Mouse (Mus musculus) heart, embryonic 13.5 days (tissue): ENCODE results near the gene Ppa2. TPM values are rescaled to one million over a fixed set of nuclear protein-coding genes. Genes with fewer than 3 reads are reported as not detected.

Experiments used
- ATAC-seq: fragments of 200-750 bp; cut with Nextera tagmentation; 2 replicates; pipeline ENCODE4 v1.8.0; 2017; ENCODE audit warnings: moderate TSS enrichment; ENCODE audit not compliant: insufficient number of reproducible peaks, low FRiP score, low TSS enrichment; ENCODE audit errors: extremely low read depth
- H3K27ac ChIP-seq: fragments of 300-500 bp; sonication (generic); replicated peaks from 2 replicates; pipeline ENCODE4 v1.5.1; 2015; ENCODE audit warnings: moderate library complexity, mild to moderate bottlenecking, inconsistent platforms
- H3K27me3 ChIP-seq: fragments of 300-500 bp; sonication (generic); replicated peaks from 2 replicates; pipeline ENCODE4 v1.6.1; 2015; ENCODE audit warnings: mild to moderate bottlenecking, inconsistent platforms
- H3K36me3 ChIP-seq: fragments of 300-500 bp; sonication (generic); 2 replicates; pipeline ENCODE4 v1.6.1; 2015; ENCODE audit warnings: mild to moderate bottlenecking, inconsistent platforms
- H3K4me1 ChIP-seq: fragments of 300-500 bp; sonication (generic); 2 replicates; pipeline ENCODE4 v1.6.1; 2015; ENCODE audit warnings: inconsistent platforms
- H3K4me2 ChIP-seq: fragments of 300-500 bp; sonication (generic); 2 replicates; pipeline ENCODE4 v1.6.1; 2015; ENCODE audit warnings: inconsistent platforms, mild to moderate bottlenecking, moderate library complexity
- H3K4me3 ChIP-seq: fragments of 300-500 bp; sonication (generic); 2 replicates; pipeline ENCODE4 v1.5.1; 2015; ENCODE audit warnings: moderate library complexity, mild to moderate bottlenecking, inconsistent platforms
- H3K9ac ChIP-seq: fragments of 300-500 bp; sonication (generic); 2 replicates; pipeline ENCODE4 v1.6.1; 2015; ENCODE audit warnings: inconsistent platforms, mild to moderate bottlenecking, moderate library complexity
- H3K9me3 ChIP-seq: fragments of 300-500 bp; sonication (generic); 2 replicates; pipeline ENCODE4 v1.6.1; 2016; ENCODE audit warnings: inconsistent platforms
- WGBS: fragments of 180-500 bp; shearing (Covaris S2); methylation state at CpG from one replicate; pipeline ENCODE4 v1.1.7; 2015; ENCODE audit warnings: mixed read lengths; 5-methylcytosine and 5-hydroxymethylcytosine counted together
- polyA plus RNA-seq: library from polyadenylated mRNA; unstranded; fragments of >200 nt; fragmentation: Nextera tagmentation; extraction: Ambion mirVana; gene quantifications from 2 replicates; pipeline ENCODE4 v1.2.1, GENCODE M21; 2015

The Ppa2 gene
- polyA plus RNA-seq, 1 experiment from 2014 or later, result 110 TPM

DNA sequence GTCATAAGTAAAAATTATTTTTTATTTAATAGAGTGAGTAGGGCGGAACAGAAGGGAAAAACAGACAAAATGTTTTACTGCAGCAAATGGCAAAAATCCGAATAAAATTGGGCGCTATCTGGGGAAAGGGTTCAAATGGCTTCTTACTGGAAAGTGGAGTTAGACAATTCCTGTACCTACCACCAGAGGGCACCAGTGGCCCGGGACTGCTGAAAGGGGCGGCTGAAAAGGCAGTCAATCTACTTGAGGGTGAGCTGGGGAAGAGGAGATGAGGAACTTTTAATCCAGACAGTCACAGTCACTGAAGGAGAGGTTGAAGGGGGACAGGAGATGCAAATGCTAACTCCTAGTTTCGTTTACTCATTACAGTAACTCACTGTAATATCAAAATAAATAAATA, 4.6 kb downstream of the Ppa2 start:
- WGBS, result 30% methylated on average over 6 of the region's 6 CpGs
- no peak for ATAC-seq

DNA sequence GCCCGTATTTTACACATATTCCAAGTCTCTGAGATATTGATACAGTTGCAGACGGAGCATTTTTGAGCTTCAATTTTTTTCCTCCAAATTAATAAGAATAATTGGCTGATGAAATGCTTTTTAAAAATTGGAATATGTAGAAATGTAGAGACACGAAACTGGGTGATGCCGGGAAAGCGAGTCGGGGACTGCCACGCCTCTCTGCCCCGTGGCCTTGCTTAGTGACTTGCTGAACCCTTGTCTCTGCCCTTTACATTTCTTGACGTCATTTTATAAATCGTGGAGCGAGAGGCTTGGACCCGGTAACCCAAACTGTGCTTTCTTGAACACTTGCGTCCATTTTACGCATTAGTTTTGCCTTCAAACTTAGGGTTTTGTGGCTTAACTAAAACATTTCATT, 5.1 kb downstream of the Ppa2 start:
- no peak overlapping the region for H3K9ac ChIP-seq
- H3K36me3 ChIP-seq, result no peaks in the 10 kb centered on the region
- no peak overlapping the region for H3K4me3 ChIP-seq
- H3K4me1 ChIP-seq, result peaks cover 12% of the 10 kb centered on the region
- ATAC-seq, result no peak
- H3K27ac ChIP-seq, result no peak overlapping the region
- 90% methylated on average over 14 of the region's 14 CpGs for WGBS
- no peaks in the 10 kb centered on the region for H3K27me3 ChIP-seq
- H3K9me3 ChIP-seq, result no peaks in the 10 kb centered on the region
- H3K4me2 ChIP-seq, result no peak overlapping the region

More for the DNA sequence above, 4.6 kb downstream of the Ppa2 start:
- H3K4me3 ChIP-seq, result no peak overlapping the region
- H3K4me1 ChIP-seq, result peaks cover 12% of the 10 kb centered on the region
- no peak overlapping the region for H3K27ac ChIP-seq
- no peak overlapping the region for H3K9ac ChIP-seq
- no peak overlapping the region for H3K4me2 ChIP-seq
- 0 out of 2 replicates have a peak, but pooled peaks cover under 1% of the 10 kb centered on the region for H3K36me3 ChIP-seq
- H3K9me3 ChIP-seq, result no peaks in the 10 kb centered on the region
- no peaks in the 10 kb centered on the region for H3K27me3 ChIP-seq

DNA sequence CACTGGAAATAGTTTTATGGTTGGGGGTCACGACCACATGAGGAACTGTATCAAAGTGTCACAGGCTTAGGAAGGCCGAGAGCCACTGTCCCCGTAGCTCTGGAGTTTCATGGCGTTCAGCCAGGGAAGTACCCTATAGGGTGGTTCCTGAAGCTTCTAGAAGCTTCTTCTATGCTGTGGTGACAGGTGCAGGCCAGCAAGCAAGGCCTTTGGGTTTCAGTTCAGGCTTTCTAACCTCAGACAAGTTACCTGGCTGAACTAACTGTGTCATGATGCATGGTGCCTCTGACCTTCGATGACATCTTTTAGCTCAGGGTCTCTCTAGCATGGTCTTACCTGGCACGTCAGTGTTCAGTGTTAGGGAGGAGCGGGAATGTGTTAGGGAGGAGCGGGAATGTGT, 5.7 kb downstream of the Ppa2 start:
- peaks cover 12% of the 10 kb centered on the region for H3K4me1 ChIP-seq
- H3K9me3 ChIP-seq, result no peaks in the 10 kb centered on the region
- H3K4me2 ChIP-seq, result no peak overlapping the region
- ATAC-seq, result no peak
- WGBS, result 79% methylated on average over 8 of the region's 8 CpGs
- no peak overlapping the region for H3K9ac ChIP-seq
- H3K27ac ChIP-seq, result no peak overlapping the region
- no peak overlapping the region for H3K4me3 ChIP-seq
- peaks cover under 1% of the 10 kb centered on the region; the same call in 1 of the 2 replicates for H3K36me3 ChIP-seq
- no peaks in the 10 kb centered on the region for H3K27me3 ChIP-seq

DNA sequence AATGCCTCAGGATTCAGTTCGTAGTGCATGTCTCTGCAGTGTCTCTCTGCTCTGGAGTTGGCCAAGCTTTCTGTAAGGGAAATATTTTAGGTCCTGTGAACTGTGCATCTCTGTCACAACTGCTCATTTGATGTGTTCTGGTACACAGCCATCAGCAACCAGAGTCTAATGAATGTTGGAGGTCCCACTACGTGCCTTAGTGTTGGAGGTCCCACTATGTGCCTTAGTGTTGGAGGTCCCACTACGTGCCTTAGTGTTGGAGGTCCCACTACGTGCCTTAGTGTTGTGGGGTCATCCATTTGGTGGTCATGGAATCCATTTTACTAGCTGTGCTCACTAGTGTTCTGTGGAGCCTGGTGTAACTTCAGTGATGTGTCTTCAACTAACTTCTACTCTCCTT, 7.9 kb downstream of the Ppa2 start:
- no peak overlapping the region for H3K4me2 ChIP-seq
- no peak overlapping the region for H3K27ac ChIP-seq
- no peak overlapping the region for H3K4me3 ChIP-seq
- no peak overlapping the region for H3K9ac ChIP-seq
- no peaks in the 10 kb centered on the region for H3K9me3 ChIP-seq
- H3K27me3 ChIP-seq, result no peaks in the 10 kb centered on the region
- H3K36me3 ChIP-seq, result peaks cover 18% of the 10 kb centered on the region
- no peak for ATAC-seq
- 90% methylated on average over 4 of the region's 4 CpGs for WGBS
- H3K4me1 ChIP-seq, result no peaks in the 10 kb centered on the region

DNA sequence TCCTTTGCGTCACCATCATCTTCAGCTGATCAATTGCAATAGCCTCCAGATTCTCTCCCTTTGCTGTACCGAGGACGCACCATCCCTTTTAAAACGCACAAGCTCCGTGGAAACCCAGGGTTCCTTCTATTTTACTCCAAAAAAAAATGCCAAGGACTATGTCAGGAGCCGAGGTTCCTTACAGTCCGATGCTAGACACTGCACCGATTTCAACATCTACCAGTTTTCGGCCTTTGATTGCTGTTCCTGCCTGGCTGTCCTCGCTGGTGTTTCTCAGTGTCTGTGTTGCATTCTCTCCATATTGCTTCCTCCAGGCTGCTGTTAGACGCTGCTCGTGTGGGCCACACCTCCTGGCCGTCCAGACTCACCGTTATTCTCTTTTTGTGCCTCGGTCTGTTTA, 8.7 kb downstream of the Ppa2 start:
- no peaks in the 10 kb centered on the region for H3K4me1 ChIP-seq
- 73% methylated on average over 15 of the region's 15 CpGs for WGBS
- no peak for ATAC-seq
- no peak overlapping the region for H3K4me3 ChIP-seq
- H3K36me3 ChIP-seq, result peaks cover 23% of the 10 kb centered on the region
- H3K27ac ChIP-seq, result no peak overlapping the region
- H3K9ac ChIP-seq, result no peak overlapping the region
- no peaks in the 10 kb centered on the region for H3K9me3 ChIP-seq
- no peaks in the 10 kb centered on the region for H3K27me3 ChIP-seq
- no peak overlapping the region for H3K4me2 ChIP-seq

DNA sequence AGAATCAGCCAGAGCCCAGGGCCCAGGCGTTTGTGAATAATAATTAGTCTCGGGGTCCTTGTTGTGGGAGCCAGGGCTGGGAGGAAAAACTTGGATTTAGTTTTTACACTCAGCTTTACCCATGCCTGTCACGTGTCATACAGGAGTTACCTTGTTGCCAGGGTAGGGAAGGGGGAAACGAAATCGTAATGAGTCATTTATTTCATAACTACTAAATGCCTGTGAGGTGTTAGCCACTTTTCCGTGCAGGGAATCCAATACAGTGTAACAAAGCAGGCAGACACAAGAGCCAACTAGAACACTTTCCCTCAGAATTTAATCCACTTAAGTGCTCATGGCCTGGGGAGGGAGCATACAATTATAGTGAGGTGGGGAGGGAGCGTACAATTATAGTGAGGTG, 9.9 kb downstream of the Ppa2 start:
- H3K27me3 ChIP-seq, result no peaks in the 10 kb centered on the region
- H3K9me3 ChIP-seq, result no peaks in the 10 kb centered on the region
- H3K27ac ChIP-seq, result no peak overlapping the region
- H3K9ac ChIP-seq, result no peak overlapping the region
- ATAC-seq, result no peak
- 80% methylated on average over 7 of the region's 7 CpGs for WGBS
- no peak overlapping the region for H3K4me2 ChIP-seq
- H3K4me3 ChIP-seq, result no peak overlapping the region
- H3K36me3 ChIP-seq, result peaks cover 31% of the 10 kb centered on the region
- no peaks in the 10 kb centered on the region for H3K4me1 ChIP-seq

DNA sequence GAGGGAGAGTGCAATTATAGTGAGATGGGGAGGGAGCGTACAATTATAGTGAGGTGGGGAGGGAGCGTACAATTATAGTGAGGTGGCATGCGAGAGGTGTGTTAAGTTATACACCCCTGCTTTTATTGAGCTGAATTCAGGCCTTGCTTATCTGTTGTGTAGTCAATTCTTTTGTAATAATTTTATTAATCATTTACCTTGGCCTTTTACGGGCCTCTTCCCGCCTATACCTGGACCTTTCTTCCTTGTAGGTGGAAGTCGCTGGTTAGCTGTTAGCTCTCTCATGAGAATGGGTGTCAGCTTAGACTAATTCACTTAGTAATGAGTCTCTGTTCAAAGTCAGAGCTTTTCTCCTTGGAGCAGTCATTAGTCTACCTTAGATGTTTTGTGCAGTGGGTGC, 10.4 kb downstream of the Ppa2 start:
- Histone ChIP-seq H3K4me1 (no peaks in the 10 kb centered on the region), H3K27ac (no peak overlapping the region), H3K9ac (no peak overlapping the region), H3K4me2 (no peak overlapping the region), H3K9me3 (no peaks in the 10 kb centered on the region), H3K27me3 (no peaks in the 10 kb centered on the region), H3K4me3 (no peak overlapping the region), H3K36me3 (peaks cover 35% of the 10 kb centered on the region)
- no peak for ATAC-seq
- 88% methylated on average over 6 of the region's 6 CpGs for WGBS

DNA sequence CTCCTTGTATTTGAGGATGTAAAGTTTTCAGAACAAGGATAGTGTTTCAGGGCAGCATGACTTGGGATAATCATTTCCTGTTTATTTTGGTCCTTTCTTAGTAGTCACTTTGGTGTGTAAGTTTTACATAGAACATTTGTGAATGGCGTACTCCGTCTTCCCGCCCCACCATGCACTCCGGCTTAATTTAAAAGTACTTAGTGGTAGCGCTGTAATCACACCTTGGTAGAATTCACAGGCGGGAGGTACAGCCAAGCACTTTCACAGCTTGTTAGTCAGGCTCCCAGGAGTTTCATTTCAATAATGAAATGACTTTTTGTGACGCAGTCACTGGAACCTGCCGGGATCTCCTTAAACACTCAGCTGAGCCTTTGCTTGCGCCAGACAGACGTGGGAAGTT, 12.0 kb downstream of the Ppa2 start:
- no peak overlapping the region for H3K9ac ChIP-seq
- H3K4me2 ChIP-seq, result no peak overlapping the region
- H3K4me1 ChIP-seq, result no peaks in the 10 kb centered on the region
- no peaks in the 10 kb centered on the region for H3K27me3 ChIP-seq
- no peaks in the 10 kb centered on the region for H3K9me3 ChIP-seq
- 94% methylated on average over 10 of the region's 10 CpGs for WGBS
- H3K36me3 ChIP-seq, result peaks cover 39% of the 10 kb centered on the region
- H3K4me3 ChIP-seq, result no peak overlapping the region
- H3K27ac ChIP-seq, result no peak overlapping the region
- ATAC-seq, result no peak

DNA sequence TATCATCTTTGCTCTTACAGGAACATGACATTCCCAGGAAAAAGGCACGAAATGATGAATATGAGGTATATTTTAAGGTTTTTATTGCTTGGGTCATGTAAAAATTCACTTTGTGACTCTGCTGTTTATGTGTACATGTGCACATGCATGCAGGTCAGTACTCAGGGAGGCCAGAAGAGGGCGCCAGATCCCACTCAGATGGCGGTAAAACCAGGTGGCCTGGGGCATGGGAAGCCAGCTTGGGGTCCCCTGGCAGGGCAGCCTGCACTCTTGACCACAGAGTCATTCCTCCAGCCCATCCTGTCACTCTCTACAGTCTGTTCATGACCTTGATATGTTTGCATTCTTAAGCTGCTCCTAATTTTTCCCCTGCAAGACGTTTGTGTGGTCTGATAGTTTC, 12.6 kb downstream of the Ppa2 start:
- Histone ChIP-seq H3K4me2 (no peak overlapping the region), H3K36me3 (peaks cover 45% of the 10 kb centered on the region), H3K27ac (no peak overlapping the region), H3K4me3 (no peak overlapping the region), H3K9ac (no peak overlapping the region), H3K4me1 (no peaks in the 10 kb centered on the region), H3K27me3 (no peaks in the 10 kb centered on the region), H3K9me3 (no peaks in the 10 kb centered on the region)
- WGBS, result 65% methylated on average over 4 of the region's 4 CpGs
- no peak for ATAC-seq

DNA sequence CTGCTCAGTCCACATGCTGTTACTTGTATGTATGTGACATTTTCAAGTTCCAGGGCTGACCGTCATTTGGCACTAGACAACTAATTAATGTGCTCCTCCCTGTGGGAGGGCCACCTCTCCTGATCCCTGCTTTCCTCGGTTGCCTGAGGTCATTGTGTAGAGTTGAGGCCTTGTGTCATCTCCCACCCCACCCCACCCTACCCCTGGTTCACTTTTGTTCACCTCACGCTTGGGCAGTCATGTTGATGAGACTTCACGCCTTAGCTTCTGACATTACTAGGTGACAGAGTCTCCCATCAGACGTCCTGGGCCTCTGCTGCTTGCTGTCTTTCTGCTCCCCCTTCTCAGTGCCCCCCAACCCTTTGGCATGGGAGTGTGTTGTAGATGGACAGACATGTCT, 15.2 kb downstream of the Ppa2 start:
- Histone ChIP-seq H3K36me3 (peaks cover 57% of the 10 kb centered on the region), H3K9ac (no peak overlapping the region), H3K4me1 (no peaks in the 10 kb centered on the region), H3K27ac (no peak overlapping the region), H3K27me3 (no peaks in the 10 kb centered on the region), H3K4me3 (no peak overlapping the region), H3K9me3 (no peaks in the 10 kb centered on the region), H3K4me2 (no peak overlapping the region)
- WGBS, result 72% methylated on average over 5 of the region's 5 CpGs
- no peak for ATAC-seq

DNA sequence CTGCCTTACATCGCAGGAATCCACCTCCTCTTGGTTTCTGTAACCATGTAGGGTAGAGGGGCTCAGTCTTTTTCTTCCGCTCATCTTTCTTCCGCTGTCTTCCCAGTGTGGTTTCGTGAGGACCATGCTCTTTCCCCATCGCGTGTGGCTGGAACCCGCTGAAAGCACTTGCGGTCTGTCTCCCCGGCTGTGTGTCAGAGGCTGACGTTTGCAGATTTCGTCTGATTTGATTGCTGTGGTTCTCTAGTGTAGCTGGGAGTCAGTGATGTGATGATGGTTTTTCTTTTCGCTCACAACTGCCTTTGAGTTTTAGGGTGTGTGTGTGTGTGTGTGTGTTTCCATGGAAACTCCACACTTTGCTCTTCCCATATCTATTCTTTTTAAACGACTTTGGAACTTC, 18.6 kb downstream of the Ppa2 start:
- Histone ChIP-seq H3K9ac (no peak overlapping the region), H3K4me3 (no peak overlapping the region), H3K27me3 (no peaks in the 10 kb centered on the region), H3K4me2 (no peak overlapping the region), H3K36me3 (peaks cover 50% of the 10 kb centered on the region), H3K27ac (no peak overlapping the region), H3K9me3 (no peaks in the 10 kb centered on the region), H3K4me1 (no peaks in the 10 kb centered on the region; the same call in 1 of the 2 replicates)
- no peak for ATAC-seq
- WGBS, result 86% methylated on average over 13 of the region's 13 CpGs

DNA sequence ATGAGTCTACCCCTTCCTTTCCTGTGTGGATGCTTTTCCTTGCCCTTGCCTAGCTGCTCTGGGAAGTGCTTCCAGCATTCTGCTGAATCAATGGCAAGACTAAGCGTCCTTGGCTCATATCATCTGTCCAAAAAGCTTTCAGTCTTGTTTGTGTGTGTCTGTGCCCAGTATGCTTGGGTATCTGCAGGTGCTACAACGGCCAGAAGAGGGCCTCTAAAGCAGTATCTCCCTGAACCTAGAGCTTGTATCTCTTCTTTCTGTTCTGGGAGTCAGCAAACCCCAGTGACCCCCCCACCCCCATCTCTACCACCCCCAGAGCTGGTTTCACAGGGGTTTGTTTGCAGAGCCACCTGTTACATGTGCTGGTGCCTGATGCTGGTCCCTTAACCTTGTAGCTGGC, 19.5 kb downstream of the Ppa2 start:
- Histone ChIP-seq H3K27ac (no peak overlapping the region), H3K27me3 (no peaks in the 10 kb centered on the region), H3K9me3 (no peaks in the 10 kb centered on the region), H3K4me3 (no peak overlapping the region), H3K9ac (no peak overlapping the region), H3K4me2 (no peak overlapping the region), H3K36me3 (peaks cover 47% of the 10 kb centered on the region), H3K4me1 (peaks cover 3% of the 10 kb centered on the region)
- ATAC-seq, result no peak
- WGBS, result 80% methylated on average over 2 of the region's 2 CpGs
